Mouse (Mus musculus) erythroblast, embryonic 14.5 days (primary cell): ENCODE data around the gene Anks1b. TPM values are rescaled to one million over a fixed set of nuclear protein-coding genes. Genes with fewer than 3 reads are reported as not detected.

Experiments
- H3K27me3 ChIP-seq: 2 replicates; pipeline ENCODE4 v1.6.1; 2012; ENCODE audit warnings: inconsistent platforms; ENCODE audit not compliant: control insufficient read depth
- H3K36me3 ChIP-seq: 2 replicates; pipeline ENCODE4 v1.6.1; 2012; ENCODE audit warnings: mild to moderate bottlenecking, inconsistent platforms; ENCODE audit not compliant: control insufficient read depth
- H3K4me1 ChIP-seq: 2 replicates; pipeline ENCODE4 v1.6.1; 2012; ENCODE audit warnings: inconsistent platforms; ENCODE audit not compliant: control insufficient read depth
- H3K4me3 ChIP-seq: replicated peaks from 2 replicates; pipeline ENCODE3; 2012; ENCODE audit warnings: moderate library complexity, mild to moderate bottlenecking, inconsistent platforms
- H3K9me3 ChIP-seq: 2 replicates; pipeline ENCODE4 v1.6.1; 2012; ENCODE audit warnings: low read length, inconsistent platforms, mixed read lengths; ENCODE audit not compliant: control insufficient read depth
- GATA1 ChIP-seq: IDR thresholded peaks from 2 replicates; pipeline ENCODE4 v1.6.1; 2012; ENCODE audit warnings: low read length, inconsistent platforms, mixed read lengths
- TAL1 ChIP-seq: IDR thresholded peaks from 3 replicates; pipeline ENCODE4 v1.6.1; 2012; ENCODE audit warnings: low read length, inconsistent platforms, mixed read lengths
- polyA plus RNA-seq: library from polyadenylated mRNA; stranded (reverse); fragments of >175 nt; gene quantifications from 2 replicates; pipeline ENCODE4 v1.2.3, GENCODE M21; 2012

Gene Anks1b
- polyA plus RNA-seq, 1 experiment = not detected

DNA sequence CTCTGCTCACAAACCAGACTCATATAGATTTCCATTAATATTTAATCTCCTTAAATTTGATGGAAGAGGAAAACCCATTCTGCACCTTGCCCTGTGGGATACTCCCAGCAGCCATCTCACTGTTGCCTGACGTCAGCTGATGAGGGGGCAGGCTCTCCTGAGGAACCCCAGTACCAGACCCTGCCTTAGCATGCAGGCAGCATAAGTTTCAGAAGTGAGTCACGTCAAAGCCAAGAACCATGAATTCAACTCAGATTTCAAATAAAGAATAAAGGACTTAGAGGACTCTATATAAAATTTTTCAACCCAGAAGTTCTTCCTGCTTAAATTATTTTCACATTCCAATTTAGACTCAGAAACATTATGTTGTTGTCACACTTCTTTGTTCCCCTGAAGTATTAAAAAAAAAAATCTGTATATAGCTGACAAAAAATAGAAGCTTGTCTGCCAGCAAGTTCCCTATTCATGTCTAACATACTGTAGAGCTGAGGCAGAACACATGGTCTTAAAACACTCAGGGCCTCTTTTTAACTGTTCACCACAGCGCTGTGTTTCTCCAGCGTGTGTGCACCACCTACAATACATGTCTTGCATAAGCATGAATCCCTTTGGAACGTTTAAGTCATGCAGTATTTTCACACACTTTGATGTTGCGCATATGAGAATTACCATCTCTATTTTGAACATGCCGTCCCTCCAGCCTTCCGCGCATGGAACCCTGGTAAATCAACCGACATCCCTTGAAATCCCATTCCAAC is 806.6 kb downstream of the Anks1b start:
- H3K4me1 ChIP-seq = no peaks in the 10 kb centered on the region
- H3K27me3 ChIP-seq = no peaks in the 10 kb centered on the region
- H3K36me3 ChIP-seq = no peaks in the 10 kb centered on the region
- no peak overlapping the region for H3K4me3 ChIP-seq
- H3K9me3 ChIP-seq = peaks cover 15% of the 10 kb centered on the region
- TF ChIP-seq GATA1 (no peak), TAL1 (no peak)

- TF ChIP-seq TAL1 (no peak), GATA1 (no peak)
- Histone ChIP-seq H3K4me3 (no peak overlapping the region), H3K27me3 (no peaks in the 10 kb centered on the region), H3K4me1 (no peaks in the 10 kb centered on the region), H3K36me3 (no peaks in the 10 kb centered on the region), H3K9me3 (peaks cover 13% of the 10 kb centered on the region)
These were observed 810.5 kb downstream of the Anks1b start for GRCm38 (mm10) chr10:90683813-90684212.

DNA sequence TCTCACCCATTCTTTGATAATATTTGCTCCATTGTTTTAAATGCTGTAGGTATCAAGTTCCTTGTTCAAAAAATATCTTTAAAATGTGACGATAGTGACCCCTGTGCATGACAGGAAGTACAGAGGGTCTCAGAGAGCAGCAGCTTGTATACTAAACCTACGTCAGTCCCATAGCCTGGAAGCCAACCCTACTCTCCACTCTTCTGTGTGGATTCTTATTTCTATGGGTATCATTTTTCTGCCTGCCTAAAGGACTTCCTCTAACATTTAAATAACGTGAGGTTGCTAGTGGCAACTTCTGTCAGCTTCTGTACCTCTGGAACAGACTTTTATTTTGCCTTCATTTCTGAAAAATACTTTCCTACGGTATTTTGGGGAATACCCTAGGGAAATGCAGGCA is 812.1 kb downstream of the Anks1b start:
- Histone ChIP-seq H3K9me3 (peaks cover 11% of the 10 kb centered on the region), H3K4me1 (no peaks in the 10 kb centered on the region), H3K4me3 (no peak overlapping the region), H3K27me3 (no peaks in the 10 kb centered on the region), H3K36me3 (no peaks in the 10 kb centered on the region)
- no peak for TF ChIP-seq TAL1
- TF ChIP-seq GATA1 = no peak

- Histone ChIP-seq H3K27me3 (no peaks in the 10 kb centered on the region), H3K36me3 (no peaks in the 10 kb centered on the region)
- no peak for TF ChIP-seq TAL1
- TF ChIP-seq GATA1 = no peak
These were observed 814.8 kb downstream of the Anks1b start for GRCm38 (mm10) chr10:90688153-90688552.

GRCm38 (mm10) chr10:90688696-90689252 is 815.5 kb downstream of the Anks1b start:
- H3K9me3 ChIP-seq = peaks cover 4% of the 10 kb centered on the region; the same call in 1 of the 2 replicates
- H3K36me3 ChIP-seq = no peaks in the 10 kb centered on the region
- TF ChIP-seq TAL1 (no peak), GATA1 (no peak)
- no peaks in the 10 kb centered on the region for H3K27me3 ChIP-seq
- no peaks in the 10 kb centered on the region for H3K4me1 ChIP-seq
- H3K4me3 ChIP-seq = no peak overlapping the region

More at GRCm38 (mm10) chr10:90688153-90688552, 814.8 kb downstream of the Anks1b start:
- H3K4me1 ChIP-seq = no peaks in the 10 kb centered on the region
- H3K9me3 ChIP-seq = peaks cover 5% of the 10 kb centered on the region; the same call in 1 of the 2 replicates
- H3K4me3 ChIP-seq = no peak overlapping the region

DNA sequence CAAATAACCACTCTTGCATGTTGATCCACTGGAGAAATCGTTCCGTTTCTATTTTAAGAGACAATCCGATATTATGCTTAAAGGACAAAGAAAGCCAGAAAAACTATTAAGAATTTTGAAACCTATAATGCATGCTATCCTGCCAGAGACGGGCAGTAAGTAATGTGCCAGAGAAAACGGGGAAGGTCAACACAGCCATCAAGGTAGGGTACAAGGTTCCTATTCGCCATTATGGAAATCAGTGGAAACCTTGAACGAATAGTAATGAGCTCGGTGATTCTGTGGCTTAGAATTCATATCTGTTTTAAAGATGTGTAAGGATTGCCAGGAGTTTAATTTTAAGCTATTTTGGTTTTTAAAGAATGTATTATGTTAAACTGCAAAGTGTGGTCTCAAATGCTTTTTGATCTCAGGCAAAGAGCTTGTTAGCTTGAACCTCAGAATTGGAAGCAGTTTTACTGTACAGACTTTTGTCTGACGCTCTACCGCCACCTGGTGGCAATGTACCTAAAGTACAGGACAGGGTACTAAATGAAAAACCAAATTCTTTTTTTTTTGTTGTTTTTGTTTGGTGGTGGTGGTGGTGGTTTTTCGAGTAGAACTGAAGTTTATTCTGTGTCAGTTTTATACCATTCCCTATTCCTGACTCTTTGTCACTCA is 816.7 kb downstream of the Anks1b start:
- no peaks in the 10 kb centered on the region for H3K36me3 ChIP-seq
- no peaks in the 10 kb centered on the region for H3K4me1 ChIP-seq
- no peak for TF ChIP-seq GATA1
- TF ChIP-seq TAL1 = no peak
- H3K4me3 ChIP-seq = no peak overlapping the region
- H3K27me3 ChIP-seq = no peaks in the 10 kb centered on the region
- H3K9me3 ChIP-seq = peaks cover under 1% of the 10 kb centered on the region; the same call in 1 of the 2 replicates

- Histone ChIP-seq H3K4me1 (no peaks in the 10 kb centered on the region), H3K36me3 (no peaks in the 10 kb centered on the region), H3K27me3 (no peaks in the 10 kb centered on the region), H3K9me3 (peaks cover 7% of the 10 kb centered on the region; the same call in 1 of the 2 replicates), H3K4me3 (no peak overlapping the region)
- TF ChIP-seq GATA1 = no peak
- TF ChIP-seq TAL1 = no peak
These were observed 823.4 kb downstream of the Anks1b start for GRCm38 (mm10) chr10:90696687-90697086.

- no peaks in the 10 kb centered on the region for H3K27me3 ChIP-seq
- no peak overlapping the region for H3K4me3 ChIP-seq
- no peaks in the 10 kb centered on the region for H3K4me1 ChIP-seq
- H3K9me3 ChIP-seq = peaks cover 7% of the 10 kb centered on the region; the same call in 1 of the 2 replicates
- TF ChIP-seq TAL1 (no peak), GATA1 (no peak)
- no peaks in the 10 kb centered on the region for H3K36me3 ChIP-seq
These were observed 824.1 kb downstream of the Anks1b start for GRCm38 (mm10) chr10:90697413-90697812.

DNA sequence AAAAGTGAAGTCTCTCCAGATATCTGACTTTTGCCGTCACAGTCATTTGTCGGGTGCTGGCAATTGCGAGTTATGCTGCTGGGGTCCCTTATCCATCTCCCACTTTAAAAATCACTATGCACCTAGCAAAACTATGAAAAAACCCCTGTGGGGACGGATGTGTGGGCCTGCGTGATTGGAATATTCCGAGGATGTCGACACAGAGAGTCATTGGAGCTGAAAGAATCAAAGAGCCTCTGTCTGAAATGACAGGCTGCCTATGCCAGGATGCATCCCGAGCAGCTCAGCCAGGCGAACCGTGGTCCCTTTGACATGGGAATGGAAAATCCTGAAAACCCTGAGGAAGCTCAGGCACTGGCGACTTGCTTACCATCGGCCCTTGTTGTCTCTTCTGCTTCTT is 825.9 kb downstream of the Anks1b start:
- TF ChIP-seq TAL1 (no peak), GATA1 (no peak)
- no peaks in the 10 kb centered on the region for H3K4me1 ChIP-seq
- no peaks in the 10 kb centered on the region for H3K27me3 ChIP-seq
- H3K4me3 ChIP-seq = no peak overlapping the region
- H3K36me3 ChIP-seq = no peaks in the 10 kb centered on the region
- peaks cover 12% of the 10 kb centered on the region for H3K9me3 ChIP-seq

DNA sequence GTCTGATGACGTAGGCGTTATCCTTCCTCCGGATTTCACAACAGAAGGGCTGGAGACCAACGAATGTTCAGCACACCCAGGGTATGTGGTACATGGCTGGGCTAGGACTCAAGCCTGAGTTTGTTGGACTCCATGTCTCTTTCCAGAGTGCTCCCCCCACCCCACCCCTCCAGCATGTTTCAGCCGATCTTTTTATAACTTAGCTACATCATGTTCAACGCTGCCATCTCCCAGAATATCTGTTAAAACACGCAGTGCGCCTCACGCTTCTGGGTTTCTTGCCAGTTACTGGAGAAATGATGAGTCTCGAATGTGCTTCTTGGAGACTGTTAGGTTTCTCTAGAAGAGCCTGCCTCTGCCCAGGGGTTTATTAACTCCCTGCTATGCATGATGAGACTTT is 831.3 kb downstream of the Anks1b start:
- TF ChIP-seq TAL1 = no peak
- no peak for TF ChIP-seq GATA1
- Histone ChIP-seq H3K4me3 (no peak overlapping the region), H3K36me3 (no peaks in the 10 kb centered on the region), H3K27me3 (no peaks in the 10 kb centered on the region), H3K9me3 (peaks cover 21% of the 10 kb centered on the region), H3K4me1 (no peaks in the 10 kb centered on the region)
